Mouse (Mus musculus) heart, embryonic 14.5 days (tissue): Measurements from ENCODE around the gene Adat2. TPM values are rescaled to one million over a fixed set of nuclear protein-coding genes. Genes with fewer than 3 reads are reported as not detected.

ENCODE experiments used
- ATAC-seq: fragments of 200-750 bp; cut with Nextera tagmentation; 2 replicates; pipeline ENCODE4 v1.8.0; 2017; ENCODE audit warnings: low read depth, moderate TSS enrichment; ENCODE audit not compliant: insufficient number of reproducible peaks, insufficient read depth, low FRiP score
- H3K27ac ChIP-seq, 2 experiments: fragments of 200-500 bp in 1 of 2; fragments of 300-500 bp in 1 of 2; sonication (generic) in 1 of 2; replicated peaks in 1 of 2; 2 replicates each; pipeline ENCODE4 v1.5.1; 2012 to 2014; ENCODE audit warnings: low read depth in 2 of 2, low read length in 2 of 2, control low read depth in 1 of 2, mild to moderate bottlenecking in 1 of 2, mixed read lengths in 1 of 2; ENCODE audit not compliant: control insufficient read depth in 1 of 2, insufficient read depth in 1 of 2
- H3K27me3 ChIP-seq: fragments of 300-500 bp; sonication (generic); 2 replicates; pipeline ENCODE4 v1.6.1; 2014; ENCODE audit warnings: mild to moderate bottlenecking, low read length, control low read depth; ENCODE audit not compliant: control insufficient read depth, insufficient read depth
- H3K36me3 ChIP-seq: fragments of 300-500 bp; sonication (generic); 2 replicates; pipeline ENCODE4 v1.6.1; 2014; ENCODE audit warnings: mild to moderate bottlenecking, control low read depth, low read length, mixed read lengths; ENCODE audit not compliant: control insufficient read depth, insufficient read depth
- H3K4me1 ChIP-seq, 2 experiments: fragments of 200-500 bp in 1 of 2; fragments of 300-500 bp in 1 of 2; sonication (generic) in 1 of 2; 2 replicates each; pipeline ENCODE4 v1.6.1; 2012 to 2014; ENCODE audit warnings: low read length in 2 of 2, control low read depth in 1 of 2, mixed read lengths in 1 of 2; ENCODE audit not compliant: control insufficient read depth in 2 of 2, insufficient read depth in 2 of 2
- H3K4me2 ChIP-seq: fragments of 300-500 bp; sonication (generic); 2 replicates; pipeline ENCODE4 v1.6.1; 2014; ENCODE audit warnings: mild to moderate bottlenecking, low read length
- H3K4me3 ChIP-seq, 2 experiments: fragments of 200-500 bp in 1 of 2; fragments of 300-500 bp in 1 of 2; sonication (generic) in 1 of 2; 2 replicates each; pipeline ENCODE4 v1.5.1; 2012 to 2014; ENCODE audit warnings: low read length in 2 of 2, mild to moderate bottlenecking in 2 of 2, control low read depth in 1 of 2, low read depth in 1 of 2, moderate library complexity in 1 of 2; ENCODE audit not compliant: control insufficient read depth in 1 of 2, insufficient read depth in 1 of 2
- H3K9ac ChIP-seq: fragments of 300-500 bp; sonication (generic); 2 replicates; pipeline ENCODE4 v1.6.1; 2014; ENCODE audit warnings: mild to moderate bottlenecking, low read length
- H3K9me3 ChIP-seq: fragments of 300-500 bp; sonication (generic); 2 replicates; pipeline ENCODE4 v1.6.1; 2016; ENCODE audit warnings: low read length, control low read depth; ENCODE audit not compliant: control insufficient read depth
- WGBS: fragments of 180-500 bp; shearing (Covaris S2); extraction: QIAGEN DNeasy Blood & Tissue Kit; methylation state at CpG from one replicate; pipeline ENCODE4 v1.1.7; 2014; 5-methylcytosine and 5-hydroxymethylcytosine counted together
- polyA plus RNA-seq: library from polyadenylated mRNA; unstranded; fragments of >200 nt; fragmentation: Nextera tagmentation; extraction: Ambion mirVana; gene quantifications from 2 replicates; pipeline ENCODE4 v1.2.1, GENCODE M21; 2014

Adat2 gene
- polyA plus RNA-seq, 1 experiment from 2014 or later = 4.1 TPM

DNA sequence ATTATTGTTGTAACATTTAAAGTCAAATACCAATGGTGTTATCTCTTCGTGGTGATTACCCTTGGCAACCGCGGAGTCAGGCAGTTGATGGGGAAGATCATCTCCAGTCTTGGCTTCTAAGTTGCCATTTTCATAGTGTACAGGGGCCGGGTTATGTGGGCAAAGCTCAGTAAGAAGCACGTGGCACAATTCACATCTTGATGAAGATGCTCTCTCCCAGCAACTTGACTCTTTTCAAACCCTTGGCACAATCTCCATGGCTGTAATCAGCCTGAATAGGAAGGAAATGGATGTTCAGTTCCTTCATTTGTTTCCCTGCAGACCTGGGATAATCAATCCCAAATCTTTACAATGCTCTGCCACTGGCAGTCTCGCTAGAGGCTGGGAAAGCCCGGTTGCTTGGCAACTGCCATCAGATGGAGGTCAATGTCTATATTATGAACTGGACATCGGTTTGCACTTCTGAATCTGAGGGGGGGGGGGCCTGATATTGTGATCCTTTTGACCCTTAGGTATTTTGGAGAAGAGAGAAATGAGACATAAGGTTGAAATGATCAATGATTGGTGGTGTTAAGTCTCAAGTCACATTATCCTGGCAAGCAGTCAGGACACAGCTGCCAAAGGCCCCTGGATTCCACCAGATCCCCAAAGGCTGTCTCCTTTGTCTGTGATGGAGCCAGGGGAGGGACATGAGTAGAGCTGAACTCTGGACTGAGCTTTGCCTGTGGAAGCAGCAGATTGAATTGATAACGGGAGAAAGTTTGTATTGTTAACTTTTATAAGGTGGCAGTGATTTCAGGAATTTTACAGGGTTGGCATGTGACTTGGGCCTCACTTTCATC, 18.2 kb downstream of the Adat2 start:
- 78% methylated on average over 9 of the region's 9 CpGs for WGBS
- no peaks in the 10 kb centered on the region for H3K36me3 ChIP-seq
- no peaks in the 10 kb centered on the region for H3K27me3 ChIP-seq
- no peaks in the 10 kb centered on the region for H3K9me3 ChIP-seq
- peaks cover 0 to 4% of the 10 kb centered on the region in 2 experiments; a peak in 2 of 4 replicates for H3K4me1 ChIP-seq
- no peak overlapping the region for H3K4me3 ChIP-seq
- no peak overlapping the region for H3K4me2 ChIP-seq
- no peak overlapping the region for H3K27ac ChIP-seq
- no peak overlapping the region for H3K9ac ChIP-seq
- no peak for ATAC-seq

DNA sequence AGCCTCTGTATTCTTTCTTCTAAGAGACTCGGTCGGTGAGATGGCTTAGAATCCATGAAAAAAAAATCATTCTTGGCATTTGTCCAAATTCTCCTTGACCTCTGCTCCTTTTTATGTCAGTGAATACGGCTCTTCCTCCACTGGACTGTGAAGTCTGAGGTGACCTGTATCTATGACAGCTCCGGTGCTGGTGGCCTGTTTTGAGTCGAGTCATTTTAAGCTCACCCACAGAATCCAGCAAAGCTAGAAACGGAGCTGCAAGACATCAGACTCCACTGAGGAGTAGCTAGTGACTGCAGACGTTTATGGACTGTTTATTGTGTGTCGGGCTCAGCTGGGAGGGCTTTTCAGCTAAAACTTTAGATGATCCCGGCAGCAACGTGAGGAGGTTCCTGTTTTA, 19.3 kb downstream of the Adat2 start:
- H3K27ac ChIP-seq = no peak overlapping the region
- no peak overlapping the region for H3K4me3 ChIP-seq
- no peak overlapping the region for H3K4me2 ChIP-seq
- H3K27me3 ChIP-seq = no peaks in the 10 kb centered on the region
- no peak overlapping the region for H3K9ac ChIP-seq
- no peaks in the 10 kb centered on the region for H3K36me3 ChIP-seq
- no peak for ATAC-seq
- 47% methylated on average over 10 of the region's 10 CpGs for WGBS
- no peaks in the 10 kb centered on the region for H3K9me3 ChIP-seq
- peaks cover 0 to 4% of the 10 kb centered on the region in 2 experiments; a peak in 2 of 4 replicates for H3K4me1 ChIP-seq

DNA sequence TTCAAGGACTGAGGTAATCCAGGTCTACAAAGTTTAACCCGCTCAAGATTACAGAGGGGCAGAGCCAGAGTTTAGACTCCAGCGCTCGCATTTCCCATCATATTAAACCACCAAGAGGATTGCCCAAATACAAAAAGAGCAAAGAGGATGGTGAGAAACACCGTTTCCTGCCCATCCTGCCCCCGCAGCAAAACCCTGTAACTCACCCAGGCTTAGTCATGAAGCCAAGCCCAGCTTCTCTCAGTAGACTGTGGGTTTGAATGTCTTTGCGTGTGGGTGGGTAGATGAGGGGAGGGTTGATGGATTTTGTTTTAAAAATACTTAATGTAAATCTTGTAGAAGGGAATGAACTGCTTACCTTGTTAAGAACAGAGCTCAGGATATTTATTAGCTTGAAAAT, 19.7 kb downstream of the Adat2 start:
- H3K4me2 ChIP-seq = no peak overlapping the region
- H3K9ac ChIP-seq = no peak overlapping the region
- H3K27me3 ChIP-seq = no peaks in the 10 kb centered on the region
- no peak for ATAC-seq
- H3K27ac ChIP-seq = no peak overlapping the region
- H3K9me3 ChIP-seq = no peaks in the 10 kb centered on the region
- WGBS = 82% methylated on average over 6 of the region's 6 CpGs
- H3K4me3 ChIP-seq = no peak overlapping the region
- H3K36me3 ChIP-seq = no peaks in the 10 kb centered on the region
- H3K4me1 ChIP-seq = peaks cover 0 to 4% of the 10 kb centered on the region in 2 experiments; a peak in 2 of 4 replicates

DNA sequence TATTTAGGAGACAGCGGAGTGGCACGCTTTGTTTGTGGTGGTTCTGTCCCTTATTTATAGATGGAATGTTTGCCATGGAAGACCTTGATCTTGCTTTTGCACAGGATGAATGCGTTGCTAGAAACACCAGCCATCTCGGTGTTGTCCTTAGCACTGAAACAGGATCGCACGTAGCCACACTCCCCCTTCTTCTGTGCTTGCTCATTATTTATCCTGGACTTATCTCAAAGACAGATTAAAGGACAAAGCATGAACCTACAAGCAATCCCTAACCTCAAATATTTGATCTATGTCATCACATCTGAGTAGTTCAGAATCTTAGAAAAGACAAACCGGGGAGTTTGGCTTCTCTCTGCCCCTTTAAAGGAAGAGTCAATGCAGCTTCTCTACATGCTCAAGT, 24.4 kb downstream of the Adat2 start:
- H3K4me3 ChIP-seq = no peak overlapping the region
- no peak for ATAC-seq
- WGBS = 66% methylated on average over 7 of the region's 7 CpGs
- no peak overlapping the region for H3K4me2 ChIP-seq
- no peaks in the 10 kb centered on the region for H3K27me3 ChIP-seq
- H3K9me3 ChIP-seq = no peaks in the 10 kb centered on the region
- H3K27ac ChIP-seq = no peak overlapping the region
- no peaks in the 10 kb centered on the region for H3K36me3 ChIP-seq
- H3K9ac ChIP-seq = no peak overlapping the region
- H3K4me1 ChIP-seq = no peaks in the 10 kb centered on the region

DNA sequence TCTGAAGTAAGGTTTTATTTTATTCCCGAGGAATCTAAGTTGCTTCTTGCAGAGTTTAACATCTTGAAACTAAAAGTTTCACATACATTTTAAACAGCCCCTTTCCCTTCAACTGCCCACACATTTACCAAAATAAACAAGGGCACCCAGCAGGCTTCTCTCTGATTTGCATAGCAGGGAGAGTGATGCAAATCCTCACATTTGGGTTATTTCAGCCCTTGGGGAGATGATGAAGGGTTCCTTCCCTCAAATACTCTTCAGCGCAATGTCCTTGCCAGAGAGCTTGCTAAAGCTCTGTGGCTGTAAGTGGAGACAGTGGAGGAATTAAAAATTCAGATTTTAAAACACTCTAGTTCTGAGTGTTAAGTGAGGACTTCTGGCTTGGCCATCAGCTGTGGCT, 35.2 kb downstream of the Adat2 start:
- ATAC-seq = no peak
- Histone ChIP-seq H3K36me3 (no peaks in the 10 kb centered on the region), H3K9me3 (no peaks in the 10 kb centered on the region), H3K4me2 (no peak overlapping the region), H3K4me3 (no peak overlapping the region), H3K27ac (no peak overlapping the region), H3K27me3 (no peaks in the 10 kb centered on the region), H3K9ac (no peak overlapping the region), H3K4me1 (no peaks in the 10 kb centered on the region)
- 67% methylated on average over 2 of the region's 2 CpGs for WGBS

DNA sequence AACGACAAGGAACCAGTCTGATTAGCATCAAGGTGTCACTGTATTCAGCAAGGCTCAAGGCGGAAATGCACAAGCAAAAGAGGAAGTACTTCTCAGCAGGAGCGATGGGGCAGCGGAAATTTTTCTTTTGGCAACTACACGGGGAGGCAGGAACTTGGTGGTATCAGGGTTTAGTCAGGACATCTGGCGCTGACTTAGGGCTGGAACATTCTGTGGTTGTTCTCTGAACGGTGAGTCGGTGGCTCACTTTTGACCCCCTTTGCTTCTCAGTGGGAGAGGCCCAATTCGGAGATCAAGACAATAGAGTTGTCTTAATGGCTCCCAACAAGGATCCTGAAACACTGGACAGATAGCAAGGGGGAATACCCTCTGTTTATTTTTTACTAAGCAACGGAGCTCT, 39.5 kb downstream of the Adat2 start:
- WGBS = 89% methylated on average over 10 of the region's 10 CpGs
- no peak overlapping the region for H3K4me2 ChIP-seq
- no peaks in the 10 kb centered on the region for H3K4me1 ChIP-seq
- no peak overlapping the region for H3K9ac ChIP-seq
- ATAC-seq = no peak
- no peak overlapping the region for H3K27ac ChIP-seq
- no peaks in the 10 kb centered on the region for H3K9me3 ChIP-seq
- no peaks in the 10 kb centered on the region for H3K36me3 ChIP-seq
- no peaks in the 10 kb centered on the region for H3K27me3 ChIP-seq
- no peak overlapping the region for H3K4me3 ChIP-seq

DNA sequence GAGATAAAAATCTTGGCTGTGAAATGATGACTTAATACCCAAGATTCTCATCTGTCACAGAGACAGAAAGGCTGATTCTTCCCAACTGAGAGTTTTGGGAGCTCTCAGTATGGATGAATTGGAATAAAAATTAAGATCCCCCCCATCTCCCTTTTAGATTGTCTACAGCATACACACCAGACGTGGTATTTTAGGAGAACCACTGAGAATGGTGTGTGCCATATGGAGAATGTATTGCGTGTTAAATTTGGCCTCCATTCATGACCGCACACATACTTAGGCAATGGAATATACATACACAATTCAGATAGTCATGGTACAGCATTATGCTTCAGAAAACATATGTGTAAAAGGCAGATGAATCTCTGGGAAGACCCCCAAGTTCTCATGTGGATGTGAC, 40.8 kb downstream of the Adat2 start:
- Histone ChIP-seq H3K4me1 (no peaks in the 10 kb centered on the region), H3K27ac (no peak overlapping the region), H3K4me3 (no peak overlapping the region), H3K36me3 (no peaks in the 10 kb centered on the region), H3K9ac (no peak overlapping the region), H3K27me3 (no peaks in the 10 kb centered on the region), H3K4me2 (no peak overlapping the region), H3K9me3 (no peaks in the 10 kb centered on the region)
- WGBS = 89% methylated on average over 3 of the region's 3 CpGs
- no peak for ATAC-seq

DNA sequence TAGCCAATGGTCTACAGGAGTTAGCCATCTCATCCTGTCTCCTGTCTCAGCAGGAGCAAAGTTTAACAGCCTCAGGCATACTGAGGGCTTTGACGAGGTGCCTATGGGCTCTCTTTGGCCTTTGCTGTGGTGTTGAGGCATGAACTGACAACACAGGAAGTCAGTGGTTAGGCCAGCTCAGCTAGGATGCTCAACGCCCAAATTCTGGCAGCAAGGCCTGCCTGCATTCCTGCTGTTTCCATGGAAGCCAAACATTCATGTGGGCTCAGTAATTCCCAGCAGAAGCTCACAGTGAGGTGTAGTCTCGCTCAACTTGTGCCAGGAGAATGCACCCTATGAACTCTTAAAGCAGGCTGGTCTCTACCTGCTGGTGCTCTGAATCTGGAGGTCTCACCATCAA, 43.4 kb downstream of the Adat2 start:
- no peak overlapping the region for H3K9ac ChIP-seq
- H3K4me2 ChIP-seq = no peak overlapping the region
- no peaks in the 10 kb centered on the region for H3K27me3 ChIP-seq
- 0 out of 2 replicates have a peak, but pooled peaks cover 3% of the 10 kb centered on the region for H3K9me3 ChIP-seq
- H3K4me1 ChIP-seq = no peaks in the 10 kb centered on the region
- H3K4me3 ChIP-seq = no peak overlapping the region
- no peak for ATAC-seq
- WGBS = 39% methylated on average over 3 of the region's 3 CpGs
- no peak overlapping the region for H3K27ac ChIP-seq
- H3K36me3 ChIP-seq = no peaks in the 10 kb centered on the region
